Mouse (Mus musculus) left cerebral cortex, postnatal 10 days (tissue): ENCODE measurements around the gene Isg15. TPM values are rescaled to one million over a fixed set of nuclear protein-coding genes. Genes with fewer than 3 reads are reported as not detected.
A peak's percentile ranks its signal among the peaks of the same experiment; 100 is the strongest.

Experiments used
- DNase-seq, 2 experiments: peaks; one replicate each; pipeline ENCODE4 v3.0.0; 2021 to 2022; ENCODE audit warnings: low spot score in 2 of 2, mixed read lengths in 1 of 2; ENCODE audit errors: extremely low spot score in 1 of 2
- intact Hi-C: fragments of 180-260 bp; cut with DNase I; formaldehyde crosslinking; loops from one replicate; pipeline ENCODE4 v1.15.1; 2025
- total RNA-seq, 2 experiments: library from RNA; stranded (reverse); gene quantifications; 2 replicates each; pipeline ENCODE4 v1.2.3; 2021

Gene Isg15
- total RNA-seq, 2 experiments from 2014 or later, result 0.49 to 0.79 TPM

- intact Hi-C loops, result no loop called here
Measured at GRCm38 (mm10) chr4:156209963-156210635, 9.5 kb upstream of the Isg15 start.

GRCm38 (mm10) chr4:156208872-156209271 lies 8.3 kb upstream of the Isg15 start:
- intact Hi-C loops, result no loop called here
- no peak for DNase-seq

More at GRCm38 (mm10) chr4:156209963-156210635, 9.5 kb upstream of the Isg15 start:
- no peak for DNase-seq

GRCm38 (mm10) chr4:156203413-156204131 lies 3.0 kb upstream of the Isg15 start:
- intact Hi-C loops, result no loop called here
- DNase-seq, result peak in 1 of 2 experiments; percentile 75

DNA sequence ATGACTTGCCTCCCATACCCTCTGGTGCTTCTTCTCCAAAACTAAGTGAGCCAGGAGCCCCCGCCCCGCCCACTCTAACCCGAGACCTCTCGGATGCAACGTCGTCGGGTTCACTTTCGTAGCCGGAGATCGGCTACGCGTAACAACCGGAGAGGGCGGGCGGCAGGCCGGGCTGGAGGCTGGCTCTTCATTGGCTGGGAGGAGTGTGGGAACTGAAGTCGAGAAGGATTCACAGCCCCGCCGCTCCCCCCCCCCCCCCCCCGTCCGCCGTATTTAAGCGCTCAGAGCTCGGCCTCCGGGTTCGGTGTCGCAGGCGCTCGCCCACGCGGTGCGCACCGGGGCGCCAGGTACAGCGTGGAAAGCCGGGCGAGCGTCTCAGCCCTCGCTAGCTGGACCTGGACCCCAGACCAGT lies 2.4 kb upstream of the Isg15 start, which contains the start of gene AW011738:
Gene AW011738 (plus strand): TSS at position 304 of the 412 bp plus-strand sequence.
- peak in 1 of 2 experiments; percentile 90 for DNase-seq
- intact Hi-C loops, result no loop called here

DNA sequence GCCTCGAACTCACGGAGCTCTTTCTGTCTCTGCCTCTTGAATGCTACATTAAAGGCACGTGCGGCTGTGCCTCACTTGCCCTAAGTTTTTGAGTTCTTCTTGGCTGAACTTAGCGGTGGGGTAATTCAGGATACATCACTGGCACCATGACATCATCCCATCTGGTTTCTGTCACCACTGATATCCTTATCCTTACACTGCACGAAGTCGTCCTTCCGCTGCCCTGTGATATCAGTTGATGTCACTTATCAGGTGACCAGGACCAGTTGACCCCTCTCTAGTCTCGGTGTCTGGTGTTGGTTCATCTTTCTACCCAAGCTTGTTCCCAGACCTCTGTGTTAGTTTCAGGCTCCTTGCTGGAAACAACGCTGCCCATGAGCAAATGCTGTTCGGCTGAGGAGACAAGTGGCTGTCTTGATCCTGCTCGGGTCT lies 1.9 kb upstream of the Isg15 start:
- no peak for DNase-seq
- intact Hi-C loops, result no loop called here

- DNase-seq, result peak; percentile 70 to 97
- intact Hi-C loops, result loop anchor here (2.0 kb wide), 1 partner anchor 37 kb away; the partner anchor contains the start of gene Plekhn1
Measured at GRCm38 (mm10) chr4:156197829-156198205, 2.8 kb downstream of the Isg15 start.

- intact Hi-C loops, result loop anchor here (2.0 kb wide), 1 partner anchor 38 kb away; the partner anchor contains the start of gene Plekhn1
Measured at GRCm38 (mm10) chr4:156197131-156197828, 3.3 kb downstream of the Isg15 start, which contains the start of gene Agrn. Gene Agrn, minus strand, starts transcription at chr4:156197488.

DNA sequence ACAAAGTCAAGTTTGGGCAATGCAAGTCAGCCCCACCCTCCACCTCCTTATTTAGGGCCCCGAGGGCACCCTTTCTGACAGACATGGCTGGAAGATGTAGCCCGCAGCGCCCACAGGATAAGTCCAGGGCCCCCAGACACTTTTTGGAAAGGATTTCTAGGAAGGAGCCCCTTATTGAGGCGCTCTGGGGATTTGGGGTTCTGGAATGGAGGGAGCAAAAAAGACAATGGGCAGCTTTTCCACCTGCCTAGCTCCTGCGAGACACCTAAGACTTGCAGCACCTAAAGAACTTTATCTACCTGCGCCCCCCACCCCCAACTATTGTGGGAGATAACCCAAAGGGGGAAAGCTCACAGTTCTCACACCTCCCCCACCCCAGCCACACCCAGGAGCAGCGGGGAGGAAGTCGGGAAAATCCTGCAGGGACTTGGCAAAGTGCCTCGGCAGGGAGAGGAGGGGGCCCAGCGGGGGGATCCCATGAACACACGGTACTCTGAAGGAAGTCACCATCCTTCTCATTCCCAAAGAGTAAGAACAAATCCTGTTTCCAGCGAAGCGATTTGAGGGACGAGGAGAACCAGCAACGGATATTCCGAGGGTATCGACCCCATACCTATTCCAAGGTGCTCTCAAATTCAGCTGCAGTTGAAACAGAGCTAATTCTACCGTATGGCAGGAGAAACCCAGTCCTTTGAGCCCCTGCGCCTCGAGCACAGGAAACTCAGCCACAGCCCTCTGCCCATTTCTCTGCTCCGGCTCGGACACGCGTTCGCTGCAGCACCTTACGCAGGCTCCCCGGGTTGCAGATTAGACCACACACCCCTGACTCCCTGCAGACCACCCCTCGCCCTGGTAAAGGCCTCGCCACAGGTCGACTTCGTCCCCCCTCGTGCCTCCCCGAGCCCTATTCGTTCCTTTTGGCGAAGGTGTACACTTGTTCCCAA lies 4.4 kb downstream of the Isg15 start:
- peak in 1 of 2 experiments; percentile 92 for DNase-seq
- intact Hi-C loops, result loop anchor here (2.0 kb wide), 1 partner anchor 39 kb away; the partner anchor contains the start of gene Plekhn1

More at GRCm38 (mm10) chr4:156197131-156197828, 3.3 kb downstream of the Isg15 start, which contains the start of gene Agrn:
- DNase-seq, result peak in 1 of 2 experiments; percentile 89

GRCm38 (mm10) chr4:156194346-156194745 lies 6.3 kb downstream of the Isg15 start:
- intact Hi-C loops, result no loop called here
- peak in 1 of 2 experiments; percentile 23 for DNase-seq

DNA sequence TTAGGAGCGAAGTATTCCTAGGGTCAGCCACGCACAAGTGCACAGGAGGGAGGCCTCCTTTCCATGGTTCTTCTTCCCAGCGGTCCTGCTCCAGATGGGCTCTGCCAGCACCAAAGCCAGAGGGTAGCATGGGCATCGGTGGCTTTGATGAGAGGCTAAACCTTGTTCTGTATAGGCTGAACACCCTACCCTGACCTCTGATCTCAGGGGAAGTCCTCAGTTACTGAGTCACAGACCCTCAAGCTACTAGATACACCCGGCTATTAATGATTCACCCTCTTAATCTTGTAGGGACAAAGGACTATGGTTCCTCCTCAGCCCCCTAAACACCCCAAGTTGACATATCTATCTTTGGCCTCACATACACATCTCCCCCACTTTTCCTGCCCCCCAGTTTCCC lies 6.7 kb downstream of the Isg15 start:
- intact Hi-C loops, result no loop called here

DNA sequence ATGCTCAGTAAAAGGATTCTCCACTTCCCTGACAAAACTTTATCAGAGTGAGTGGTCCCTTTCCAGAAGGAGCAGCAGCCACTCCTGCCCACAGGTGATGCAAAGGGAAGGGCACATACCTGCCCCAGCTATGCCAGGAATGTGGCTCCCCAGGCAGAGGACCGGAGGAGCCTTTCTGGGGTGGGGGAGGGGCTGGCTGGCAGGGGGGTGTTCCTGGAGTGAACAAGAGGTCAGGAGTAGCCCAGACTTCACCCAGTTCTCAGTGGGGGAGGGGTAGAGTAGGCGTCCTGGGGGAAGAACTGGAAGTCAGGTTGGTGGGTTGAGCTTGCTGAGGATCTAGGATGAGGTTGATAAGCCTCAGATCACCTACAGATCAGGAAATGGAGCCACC lies 7.4 kb downstream of the Isg15 start:
- intact Hi-C loops, result no loop called here

More for the DNA sequence above, 6.7 kb downstream of the Isg15 start:
- peak in 1 of 2 experiments; percentile 13 for DNase-seq

GRCm38 (mm10) chr4:156192421-156193199 lies 8.0 kb downstream of the Isg15 start:
- intact Hi-C loops, result no loop called here
- peak in 1 of 2 experiments; percentile 56 for DNase-seq

More for the DNA sequence above, 7.4 kb downstream of the Isg15 start:
- peak in 1 of 2 experiments; percentile 23 for DNase-seq

DNA sequence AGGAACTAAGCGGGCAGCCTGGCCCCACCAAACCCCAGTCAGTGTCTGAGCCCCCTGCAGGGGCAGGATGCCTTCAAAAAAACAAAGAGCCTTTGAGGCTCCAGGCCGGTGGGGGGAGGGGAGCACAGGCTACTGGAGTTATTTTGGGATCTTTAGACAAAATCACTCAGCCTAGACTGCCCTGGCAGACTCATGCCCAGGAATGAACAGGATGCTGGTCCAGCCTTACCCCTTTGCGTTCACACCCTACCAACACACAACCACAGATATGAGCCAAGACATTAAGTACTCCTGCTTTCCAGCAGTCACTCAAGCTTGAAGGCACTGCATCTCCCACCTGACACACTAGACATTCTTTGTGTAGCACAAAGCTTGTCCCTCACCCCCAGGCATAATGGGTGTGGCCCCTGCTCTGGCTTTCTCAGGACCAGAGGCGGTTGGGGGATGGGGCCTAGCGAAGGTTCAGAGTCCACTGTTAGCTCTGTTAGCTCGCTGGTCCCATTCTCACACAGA lies 11.8 kb downstream of the Isg15 start:
- intact Hi-C loops, result no loop called here
- DNase-seq, result peak in 1 of 2 experiments; percentile 92

- intact Hi-C loops, result no loop called here
Measured at GRCm38 (mm10) chr4:156188162-156188810, 12.3 kb downstream of the Isg15 start.

DNA sequence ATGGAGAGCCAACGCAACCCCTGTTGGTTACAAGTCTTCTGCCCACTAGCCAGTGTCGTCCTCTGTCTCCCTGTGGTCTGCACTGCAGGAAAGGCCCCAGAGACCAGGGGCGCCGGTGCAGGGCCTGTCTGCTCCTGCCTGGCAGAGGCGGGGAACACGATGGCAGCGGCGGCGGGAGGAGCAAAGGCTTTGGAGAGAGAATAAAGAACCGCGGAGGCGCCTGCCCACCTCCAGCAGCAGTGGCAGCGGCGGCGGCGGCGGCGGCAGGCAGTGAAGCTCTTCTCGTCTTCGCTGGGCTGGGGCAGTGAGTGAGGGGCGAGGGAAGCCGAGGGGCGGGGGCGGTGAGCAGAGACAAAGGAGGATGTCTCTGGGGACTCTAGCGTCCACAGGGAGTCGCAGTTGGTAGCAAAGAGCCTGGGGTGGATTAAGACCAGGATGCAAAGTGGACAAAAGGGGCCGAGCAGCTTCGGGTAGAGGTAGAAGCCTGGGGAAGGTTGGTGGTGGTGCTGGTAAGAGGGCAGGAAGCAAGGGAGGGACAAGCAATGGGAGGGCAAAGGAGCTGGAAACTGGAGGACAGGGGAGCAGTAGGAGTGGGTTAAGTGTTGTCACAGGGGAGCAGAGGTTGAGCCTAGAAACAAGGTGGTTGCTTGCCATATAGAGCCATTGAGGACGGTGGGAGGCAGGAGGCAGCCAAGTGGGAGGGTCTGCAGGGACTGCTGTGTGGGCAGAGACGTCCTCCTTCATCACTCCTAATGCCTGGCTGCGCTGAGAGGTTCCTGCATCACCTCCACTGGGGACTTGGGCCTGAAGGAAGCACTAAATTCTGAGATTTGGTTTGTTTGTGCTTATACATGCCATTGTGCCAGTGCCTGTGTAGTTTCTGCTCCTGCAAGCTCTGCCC lies 14.4 kb downstream of the Isg15 start:
- intact Hi-C loops, result no loop called here
- peak in 1 of 2 experiments; percentile 78 for DNase-seq

More at GRCm38 (mm10) chr4:156188162-156188810, 12.3 kb downstream of the Isg15 start:
- peak in 1 of 2 experiments; percentile 11 for DNase-seq
